Mouse (Mus musculus) liver, embryonic 11.5 days (tissue): ENCODE data around the gene Arhgef5. TPM values are rescaled to one million over a fixed set of nuclear protein-coding genes. Genes with fewer than 3 reads are reported as not detected.

ENCODE experiments used
- ATAC-seq: fragments of 200-750 bp; cut with Nextera tagmentation; replicated peaks from 2 replicates; pipeline ENCODE4 v1.8.0; 2017; ENCODE audit warnings: moderate number of reproducible peaks, mild to moderate bottlenecking, moderate TSS enrichment, moderate library complexity; ENCODE audit not compliant: low FRiP score
- DNase-seq: peaks from one replicate; pipeline ENCODE4 v3.0.0-alpha.2; 2017; ENCODE audit warnings: low spot score
- H3K27ac ChIP-seq: fragments of 300-500 bp; sonication (generic); 2 replicates; pipeline ENCODE4 v1.5.1; 2014; ENCODE audit warnings: mild to moderate bottlenecking, low read depth, low read length, control low read depth
- H3K27me3 ChIP-seq: fragments of 300-500 bp; sonication (generic); replicated peaks from 2 replicates; pipeline ENCODE4 v1.6.1; 2014; ENCODE audit warnings: low read length, mixed read lengths; ENCODE audit not compliant: control insufficient read depth, insufficient read depth
- H3K36me3 ChIP-seq: fragments of 300-500 bp; sonication (generic); 2 replicates; pipeline ENCODE4 v1.6.1; 2014; ENCODE audit warnings: mild to moderate bottlenecking, low read length, moderate library complexity, mixed read lengths; ENCODE audit not compliant: control insufficient read depth, insufficient read depth
- H3K4me1 ChIP-seq: fragments of 300-500 bp; sonication (generic); replicated peaks from 2 replicates; pipeline ENCODE4 v1.6.1; 2014; ENCODE audit warnings: low read length, mixed read lengths; ENCODE audit not compliant: control insufficient read depth, insufficient read depth
- H3K4me2 ChIP-seq: fragments of 300-500 bp; sonication (generic); 2 replicates; pipeline ENCODE4 v1.6.1; 2014; ENCODE audit warnings: mild to moderate bottlenecking, control low read depth, moderate library complexity
- H3K4me3 ChIP-seq: fragments of 300-500 bp; sonication (generic); 2 replicates; pipeline ENCODE4 v1.5.1; 2014; ENCODE audit warnings: low read depth, low read length, control low read depth
- H3K9ac ChIP-seq: fragments of 300-500 bp; sonication (generic); 2 replicates; pipeline ENCODE4 v1.6.1; 2014; ENCODE audit warnings: low read depth, low read length, control low read depth
- H3K9me3 ChIP-seq: fragments of 300-500 bp; sonication (generic); 2 replicates; pipeline ENCODE4 v1.6.1; 2016; ENCODE audit warnings: low read length, inconsistent platforms, mixed read lengths; ENCODE audit not compliant: control insufficient read depth
- WGBS: fragments of 180-500 bp; shearing (Covaris S2); extraction: QIAGEN DNeasy Blood & Tissue Kit; methylation state at CpG from one replicate; pipeline ENCODE4 v1.1.7; 2014; 5-methylcytosine and 5-hydroxymethylcytosine counted together
- polyA plus RNA-seq: library from polyadenylated mRNA; unstranded; fragments of >200 nt; fragmentation: Nextera tagmentation; extraction: Ambion mirVana; gene quantifications from 2 replicates; pipeline ENCODE4 v1.2.1, GENCODE M21; 2014

Arhgef5 gene
- polyA plus RNA-seq, 1 experiment from 2014 or later = 3.8 TPM

GRCm38 (mm10) chr6:43297508-43297850 lies 32.1 kb downstream of the Arhgef5 start:
- no peaks in the 10 kb centered on the region for H3K9me3 ChIP-seq
- 54% methylated on average over 2 of the region's 2 CpGs for WGBS
- ATAC-seq (no peak), DNase-seq (no peak)
- H3K4me1 ChIP-seq = peaks cover 5% of the 10 kb centered on the region; the same call in 1 of the 2 replicates
- no peaks in the 10 kb centered on the region for H3K36me3 ChIP-seq
- no peak overlapping the region for H3K4me3 ChIP-seq
- no peak overlapping the region for H3K9ac ChIP-seq
- H3K27me3 ChIP-seq = no peaks in the 10 kb centered on the region
- no peak overlapping the region for H3K27ac ChIP-seq
- no peak overlapping the region for H3K4me2 ChIP-seq

GRCm38 (mm10) chr6:43309454-43309853 lies 44.1 kb downstream of the Arhgef5 start, which contains the start of gene Nobox:
Nobox (minus strand) TSS chr6:43309554.
- Histone ChIP-seq H3K36me3 (no peaks in the 10 kb centered on the region), H3K4me2 (no peak within 1 kb of the TSS), H3K27ac (no peak within 1 kb of the TSS), H3K9ac (no peak within 1 kb of the TSS), H3K4me3 (no peak within 1 kb of the TSS), H3K4me1 (no peaks in the 10 kb centered on the region), H3K27me3 (no peaks in the 10 kb centered on the region), H3K9me3 (no peaks in the 10 kb centered on the region)
- WGBS = 56% methylated on average over 16 of the region's 16 CpGs
- DNase-seq (no peak), ATAC-seq (no peak)

DNA sequence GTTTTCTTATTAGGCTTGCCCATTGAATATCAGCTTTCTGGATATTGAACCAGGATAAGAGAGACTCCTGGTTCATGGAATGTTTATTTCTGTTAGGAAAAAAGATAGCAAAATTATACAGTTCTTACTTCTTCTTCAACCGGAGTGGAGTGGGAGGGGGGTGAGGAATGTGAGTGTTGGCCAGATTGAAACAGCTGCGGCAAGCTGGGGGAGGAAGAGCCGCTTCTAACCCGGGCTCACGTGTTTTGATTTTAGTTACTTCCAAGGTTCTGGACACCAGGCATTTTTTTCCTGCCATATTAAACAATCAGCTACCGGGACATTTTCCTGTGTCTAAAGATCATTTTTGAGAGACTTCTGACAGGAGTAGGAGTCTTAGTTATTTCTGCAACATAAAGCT lies 44.7 kb downstream of the Arhgef5 start:
- Histone ChIP-seq H3K9ac (no peak overlapping the region), H3K9me3 (no peaks in the 10 kb centered on the region), H3K36me3 (no peaks in the 10 kb centered on the region), H3K27me3 (no peaks in the 10 kb centered on the region), H3K4me2 (no peak overlapping the region), H3K4me1 (no peaks in the 10 kb centered on the region), H3K4me3 (no peak overlapping the region), H3K27ac (no peak overlapping the region)
- no peak for DNase-seq
- 59% methylated on average over 6 of the region's 6 CpGs for WGBS
- ATAC-seq = no peak

GRCm38 (mm10) chr6:43312546-43312945 lies 47.2 kb downstream of the Arhgef5 start:
- Histone ChIP-seq H3K27ac (no peak overlapping the region), H3K4me3 (no peak overlapping the region), H3K9me3 (no peaks in the 10 kb centered on the region), H3K9ac (no peak overlapping the region), H3K36me3 (no peaks in the 10 kb centered on the region), H3K27me3 (no peaks in the 10 kb centered on the region), H3K4me2 (no peak overlapping the region), H3K4me1 (no peaks in the 10 kb centered on the region)
- no peak for ATAC-seq
- DNase-seq = no peak

DNA sequence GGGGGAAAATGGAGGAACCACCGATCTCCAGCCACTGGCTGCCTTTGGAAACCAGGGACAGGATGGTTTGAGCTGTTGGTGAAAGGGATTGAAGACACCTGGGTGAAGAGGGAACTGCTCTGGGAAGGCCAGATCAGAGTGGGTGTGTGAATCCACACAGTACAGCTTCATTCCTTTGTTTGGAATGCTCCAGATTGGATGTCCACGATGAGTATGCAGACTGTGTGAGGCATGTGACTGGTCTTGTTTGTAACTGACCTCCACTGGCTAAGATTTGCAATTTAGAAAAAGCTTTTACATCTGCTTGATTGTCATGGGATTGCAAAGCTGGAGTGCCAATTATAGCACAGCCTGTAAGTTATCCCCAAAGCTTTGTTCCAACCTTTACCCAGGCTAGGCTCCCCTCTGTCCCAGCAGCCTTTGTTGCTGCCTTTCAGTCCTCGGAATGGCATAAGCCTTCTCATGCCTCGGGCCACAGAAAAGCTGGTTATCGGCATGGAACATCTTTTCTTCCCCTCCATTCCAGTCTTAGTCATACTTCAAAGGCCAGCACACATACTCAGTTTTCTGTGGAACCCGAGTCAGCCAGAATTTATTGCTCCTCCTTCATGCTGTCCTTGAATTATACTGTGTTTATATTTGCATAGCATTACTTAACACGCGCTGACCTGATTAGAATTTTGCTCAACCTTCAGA lies 47.7 kb downstream of the Arhgef5 start:
- H3K9me3 ChIP-seq = no peaks in the 10 kb centered on the region
- H3K27me3 ChIP-seq = no peaks in the 10 kb centered on the region
- no peak for DNase-seq
- 79% methylated on average over 8 of the region's 8 CpGs for WGBS
- H3K9ac ChIP-seq = no peak overlapping the region
- H3K27ac ChIP-seq = no peak overlapping the region
- no peak overlapping the region for H3K4me3 ChIP-seq
- H3K4me2 ChIP-seq = no peak overlapping the region
- H3K4me1 ChIP-seq = no peaks in the 10 kb centered on the region
- H3K36me3 ChIP-seq = no peaks in the 10 kb centered on the region
- ATAC-seq = no peak

DNA sequence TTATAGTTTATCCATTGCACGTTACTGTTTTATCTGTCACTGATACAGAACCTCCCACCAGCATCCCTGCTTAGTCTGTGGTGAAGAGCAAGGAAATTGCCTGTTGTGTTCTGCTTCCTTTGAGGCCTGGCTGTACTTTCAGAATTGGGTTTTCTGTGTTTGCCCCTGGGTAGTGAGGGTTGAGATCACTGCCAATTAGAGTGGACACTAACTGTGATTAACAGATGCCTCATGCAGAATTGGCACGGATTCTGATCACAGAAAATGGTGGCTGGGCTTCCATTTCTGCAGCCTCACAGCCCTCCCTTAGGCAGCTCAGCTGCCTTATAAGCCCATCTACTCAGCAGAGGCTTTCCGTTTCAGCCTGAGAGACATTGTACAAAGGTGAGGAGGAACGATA lies 68.1 kb downstream of the Arhgef5 start:
- Histone ChIP-seq H3K9me3 (no peaks in the 10 kb centered on the region), H3K27ac (no peak overlapping the region), H3K4me2 (no peak overlapping the region), H3K27me3 (no peaks in the 10 kb centered on the region), H3K36me3 (no peaks in the 10 kb centered on the region), H3K4me1 (no peaks in the 10 kb centered on the region), H3K9ac (no peak overlapping the region), H3K4me3 (no peak overlapping the region)
- ATAC-seq (no peak), DNase-seq (no peak)
- WGBS = 80% methylated on average over 4 of the region's 4 CpGs

DNA sequence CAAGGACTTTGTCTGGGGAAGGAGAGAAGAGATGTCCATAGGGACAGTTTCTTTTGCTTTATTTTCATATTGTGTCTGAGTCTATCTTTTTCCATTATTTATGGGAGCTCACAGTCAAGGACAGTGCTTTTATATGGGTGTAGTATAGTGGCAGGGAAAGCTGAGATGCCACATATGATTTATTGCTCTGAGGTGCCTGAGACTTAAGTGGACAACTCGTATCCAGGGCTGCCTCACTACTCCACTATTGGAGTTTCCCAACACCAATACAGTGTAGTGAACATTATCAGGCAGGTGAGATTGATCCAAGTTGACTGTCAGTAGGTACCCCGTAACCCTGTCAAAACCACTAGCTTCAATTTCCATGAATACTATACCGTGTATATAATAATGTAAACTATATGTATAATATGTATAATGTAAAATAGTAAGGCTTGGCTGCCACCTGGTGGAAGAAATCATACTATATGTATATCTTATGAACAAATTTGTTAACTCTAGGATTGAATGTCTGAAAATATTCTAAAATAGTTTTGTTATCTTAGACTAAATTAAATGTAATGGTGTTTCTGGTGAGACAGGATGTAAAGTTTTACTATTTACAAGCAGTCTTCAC lies 70.3 kb downstream of the Arhgef5 start:
- Histone ChIP-seq H3K9me3 (no peaks in the 10 kb centered on the region), H3K4me3 (no peak overlapping the region), H3K4me2 (no peak overlapping the region), H3K27ac (no peak overlapping the region), H3K9ac (no peak overlapping the region), H3K4me1 (no peaks in the 10 kb centered on the region), H3K27me3 (no peaks in the 10 kb centered on the region), H3K36me3 (no peaks in the 10 kb centered on the region)
- 66% methylated on average over 3 of the region's 3 CpGs for WGBS
- DNase-seq (no peak), ATAC-seq (no peak)

- WGBS = 53% methylated on average over 10 of the region's 10 CpGs
- no peak overlapping the region for H3K9ac ChIP-seq
- ATAC-seq = no peak; the same call in 1 of the 2 replicates
Measured at GRCm38 (mm10) chr6:43337491-43337961, 72.1 kb downstream of the Arhgef5 start.

DNA sequence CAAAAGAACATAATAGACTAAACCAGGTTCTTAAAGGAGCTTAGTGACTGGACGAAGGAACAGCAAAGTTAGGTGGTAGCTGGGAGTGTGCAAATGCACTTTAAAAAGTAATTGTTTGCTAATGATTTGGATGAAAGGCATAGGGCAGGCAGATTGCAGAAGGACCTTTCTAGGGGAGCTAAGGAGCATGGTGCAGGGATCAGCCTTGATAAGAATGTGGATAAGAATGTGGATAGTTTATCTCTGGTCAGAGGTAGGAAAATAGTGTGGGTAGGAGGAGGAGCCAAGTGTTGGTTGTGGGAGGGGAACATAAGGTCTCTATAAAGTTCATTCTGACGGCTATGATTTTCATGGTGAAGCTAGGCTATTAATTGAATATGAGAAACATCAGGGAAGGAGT lies 73.4 kb downstream of the Arhgef5 start:
- no peak overlapping the region for H3K4me3 ChIP-seq
- ATAC-seq = no peak
- H3K36me3 ChIP-seq = no peaks in the 10 kb centered on the region
- no peaks in the 10 kb centered on the region for H3K4me1 ChIP-seq
- no peaks in the 10 kb centered on the region for H3K27me3 ChIP-seq
- H3K27ac ChIP-seq = no peak overlapping the region
- H3K9ac ChIP-seq = no peak overlapping the region
- no peak for DNase-seq
- no peaks in the 10 kb centered on the region for H3K9me3 ChIP-seq
- H3K4me2 ChIP-seq = no peak overlapping the region
- WGBS = 56% methylated on average over 2 of the region's 2 CpGs

More at GRCm38 (mm10) chr6:43337491-43337961, 72.1 kb downstream of the Arhgef5 start:
- DNase-seq = no peak
- Histone ChIP-seq H3K4me2 (no peak overlapping the region), H3K27me3 (no peaks in the 10 kb centered on the region), H3K36me3 (no peaks in the 10 kb centered on the region), H3K4me1 (no peaks in the 10 kb centered on the region), H3K4me3 (no peak overlapping the region), H3K9me3 (no peaks in the 10 kb centered on the region), H3K27ac (no peak overlapping the region)
